Mouse (Mus musculus) olfactory bulb, adult 2 months (tissue): ENCODE results near the gene Uspl1. TPM values are rescaled to one million over a fixed set of nuclear protein-coding genes. Genes with fewer than 3 reads are reported as not detected.
A peak's percentile ranks its signal among the peaks of the same experiment; 100 is the strongest.
"Not testable (repeated sequence)": the region's sequence is repeated elsewhere in the genome, so short reads cannot be mapped to it uniquely, and the experiment has no call there.

ENCODE experiments used
- H3K27ac ChIP-seq: fragments of 200-500 bp; 2 replicates; pipeline ENCODE4 v1.5.1; 2012; ENCODE audit warnings: low read depth, low read length; ENCODE audit not compliant: insufficient read depth
- H3K4me1 ChIP-seq: fragments of 200-500 bp; 2 replicates; pipeline ENCODE4 v1.6.1; 2012; ENCODE audit warnings: low read length; ENCODE audit not compliant: control insufficient read depth, insufficient read depth
- H3K4me3 ChIP-seq: fragments of 200-500 bp; 2 replicates; pipeline ENCODE4 v1.5.1; 2012; ENCODE audit warnings: mild to moderate bottlenecking, low read depth, low read length, moderate library complexity; ENCODE audit not compliant: insufficient read depth
- CTCF ChIP-seq: fragments of 200-500 bp; IDR thresholded peaks from 2 replicates; pipeline ENCODE4 v1.5.1; 2012; ENCODE audit warnings: low read depth, mild to moderate bottlenecking, low read length, moderate library complexity; ENCODE audit not compliant: insufficient read depth
- POLR2A ChIP-seq: fragments of 200-500 bp; IDR thresholded peaks from 2 replicates; pipeline ENCODE4 v1.6.1; 2012; ENCODE audit warnings: mild to moderate bottlenecking, low read depth, low read length, moderate library complexity; ENCODE audit not compliant: insufficient read depth
- WGBS: fragments of 180-500 bp; shearing (Covaris S2); methylation state at CpG from one replicate; pipeline ENCODE4 v1.1.7; 2018; 5-methylcytosine and 5-hydroxymethylcytosine counted together
- polyA plus RNA-seq: library from polyadenylated mRNA; stranded (reverse); fragments of >200 nt; gene quantifications from 2 replicates; pipeline ENCODE4 v1.2.4, GENCODE M21; 2012; ENCODE audit warnings: low replicate concordance; ENCODE audit not compliant: missing spikeins, insufficient read depth, insufficient read length

Uspl1 gene
- not detected in 2 replicates for polyA plus RNA-seq

GRCm38 (mm10) chr5:149184104-149184843, at the start of gene Uspl1, which contains the start of gene Hmgb1:
TSS of gene Uspl1 (plus strand) at chr5:149184350.
TSS of gene Hmgb1 (minus strand) at chr5:149184489.
- WGBS: under 1% methylated on average over 59 of the region's 59 CpGs

GRCm38 (mm10) chr5:149134751-149135454, 49.2 kb upstream of the Uspl1 start:
- Histone ChIP-seq H3K4me3 (no peak overlapping the region), H3K4me1 (peaks cover 13% of the 10 kb centered on the region), H3K27ac (no peak overlapping the region)
- 41% methylated on average over 10 of the region's 10 CpGs for WGBS
- no peak for TF ChIP-seq CTCF

More at GRCm38 (mm10) chr5:149184104-149184843, at the start of gene Uspl1, which contains the start of gene Hmgb1:
- Histone ChIP-seq H3K4me3 (peak within 1 kb of the TSS; percentile 87), H3K27ac (peak within 1 kb of the TSS; percentile 84), H3K4me1 (no peaks in the 10 kb centered on the region)
- TF ChIP-seq POLR2A: peak; percentile 98
- no peak for TF ChIP-seq CTCF

- H3K4me1 ChIP-seq: peaks cover 13% of the 10 kb centered on the region
- no peak for TF ChIP-seq CTCF
- TF ChIP-seq POLR2A: no peak
- H3K4me3 ChIP-seq: no peak overlapping the region
- H3K27ac ChIP-seq: no peak overlapping the region
- WGBS: 70% methylated on average over 10 of the region's 10 CpGs
Observed at GRCm38 (mm10) chr5:149135455-149136354, 48.4 kb upstream of the Uspl1 start.

- Histone ChIP-seq H3K4me3 (no peak overlapping the region), H3K4me1 (peaks cover 13% of the 10 kb centered on the region), H3K27ac (no peak overlapping the region)
- TF ChIP-seq CTCF: no peak
- TF ChIP-seq POLR2A: no peak
- WGBS: 74% methylated on average over 4 of the region's 4 CpGs
Observed at GRCm38 (mm10) chr5:149136933-149137365, 47.2 kb upstream of the Uspl1 start.

GRCm38 (mm10) chr5:149137447-149137846, 46.7 kb upstream of the Uspl1 start:
- TF ChIP-seq CTCF (no peak), POLR2A (no peak)
- Histone ChIP-seq H3K4me3 (no peak overlapping the region), H3K4me1 (peaks cover 13% of the 10 kb centered on the region), H3K27ac (no peak overlapping the region)
- 72% methylated on average over 3 of the region's 3 CpGs for WGBS

DNA sequence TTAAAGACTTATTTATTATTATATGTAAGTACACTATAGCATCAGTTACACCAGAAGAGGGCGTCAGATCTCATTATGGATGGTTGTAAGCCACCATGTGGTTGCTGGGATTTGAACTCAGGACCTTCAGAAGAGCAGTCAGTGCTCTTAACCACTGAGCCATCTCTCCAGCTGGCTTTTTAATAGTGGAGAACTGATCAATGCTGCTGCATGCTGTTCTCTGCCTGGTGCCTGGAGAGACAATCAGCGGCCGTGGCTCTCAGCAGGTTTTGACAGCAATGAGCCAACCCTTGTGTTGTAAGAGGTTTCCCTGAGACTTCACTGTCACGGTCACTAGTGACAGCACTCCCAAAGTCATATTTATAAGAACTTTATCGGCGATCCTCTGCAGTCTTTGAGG, 46.1 kb upstream of the Uspl1 start:
- H3K4me3 ChIP-seq, H3K27ac ChIP-seq: not testable (repeated sequence)
- WGBS: 91% methylated on average over 6 of the region's 6 CpGs
- peaks cover 13% of the 10 kb centered on the region for H3K4me1 ChIP-seq

GRCm38 (mm10) chr5:149140336-149140735, 43.8 kb upstream of the Uspl1 start:
- TF ChIP-seq CTCF (no peak), POLR2A (no peak)
- H3K27ac ChIP-seq: no peak overlapping the region
- 78% methylated on average over 9 of the region's 9 CpGs for WGBS
- no peak overlapping the region for H3K4me3 ChIP-seq
- peaks cover 13% of the 10 kb centered on the region for H3K4me1 ChIP-seq

DNA sequence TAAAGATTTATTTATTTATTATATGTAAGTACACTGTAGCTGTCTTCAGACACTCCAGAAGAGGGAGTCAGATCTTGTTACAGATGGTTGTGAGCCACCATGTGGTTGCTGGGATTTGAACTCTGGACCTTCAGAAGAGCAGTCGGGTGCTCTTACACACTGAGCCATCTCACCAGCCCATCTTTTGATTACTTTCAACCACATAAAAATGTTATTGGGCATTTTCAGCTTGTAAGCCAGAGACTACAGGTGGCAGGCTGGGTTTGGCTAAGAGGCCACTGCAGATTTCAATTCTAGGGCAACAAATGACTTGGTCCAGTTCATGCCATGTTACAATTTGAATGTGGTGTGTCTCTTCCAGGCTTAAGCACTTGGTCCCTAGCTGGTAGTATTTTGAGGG, 43.0 kb upstream of the Uspl1 start:
- 95% methylated on average over 1 of the region's 1 CpGs for WGBS
- peaks cover 10% of the 10 kb centered on the region for H3K4me1 ChIP-seq

More for the DNA sequence above, 43.0 kb upstream of the Uspl1 start:
- H3K27ac ChIP-seq, H3K4me3 ChIP-seq: not testable (repeated sequence)
